Mouse (Mus musculus) embryonic facial prominence, embryonic 12.5 days (tissue): ENCODE data around the gene Washc3. TPM values are rescaled to one million over a fixed set of nuclear protein-coding genes. Genes with fewer than 3 reads are reported as not detected.

Experiments
- ATAC-seq: fragments of 200-750 bp; cut with Nextera tagmentation; 2 replicates; pipeline ENCODE4 v1.8.0; 2017; ENCODE audit not compliant: insufficient number of reproducible peaks, insufficient read depth, low FRiP score, low TSS enrichment
- H3K27ac ChIP-seq: fragments of 300-500 bp; sonication (generic); 2 replicates; pipeline ENCODE4 v1.5.1; 2016; ENCODE audit warnings: mild to moderate bottlenecking
- H3K27me3 ChIP-seq: fragments of 300-500 bp; sonication (generic); 2 replicates; pipeline ENCODE4 v1.6.1; 2016; ENCODE audit warnings: mild to moderate bottlenecking, moderate library complexity
- H3K36me3 ChIP-seq: fragments of 300-500 bp; sonication (generic); 2 replicates; pipeline ENCODE4 v1.6.1; 2016; ENCODE audit warnings: mild to moderate bottlenecking
- H3K4me1 ChIP-seq: fragments of 300-500 bp; sonication (generic); 2 replicates; pipeline ENCODE4 v1.6.1; 2016
- H3K4me2 ChIP-seq: fragments of 300-500 bp; sonication (generic); replicated peaks from 2 replicates; pipeline ENCODE4 v1.6.1; 2016; ENCODE audit warnings: mild to moderate bottlenecking, moderate library complexity
- H3K4me3 ChIP-seq: fragments of 300-500 bp; sonication (generic); 2 replicates; pipeline ENCODE4 v1.5.1; 2016; ENCODE audit warnings: mild to moderate bottlenecking
- H3K9ac ChIP-seq: fragments of 300-500 bp; sonication (generic); 2 replicates; pipeline ENCODE4 v1.6.1; 2016; ENCODE audit warnings: mild to moderate bottlenecking, moderate library complexity
- H3K9me3 ChIP-seq: fragments of 300-500 bp; sonication (generic); 2 replicates; pipeline ENCODE4 v1.6.1; 2016; ENCODE audit warnings: mild to moderate bottlenecking, moderate library complexity
- WGBS: fragments of 180-500 bp; shearing (Covaris S2); methylation state at CpG from one replicate; pipeline ENCODE4 v1.1.7; 2016; 5-methylcytosine and 5-hydroxymethylcytosine counted together
- polyA plus RNA-seq: library from polyadenylated mRNA; unstranded; fragments of >200 nt; fragmentation: Nextera tagmentation; extraction: Ambion mirVana; gene quantifications from 2 replicates; pipeline ENCODE4 v1.2.1, GENCODE M21; 2016

The Washc3 gene
- polyA plus RNA-seq, 1 experiment from 2014 or later: 47.7 TPM

GRCm38 (mm10) chr10:88214800-88215514 is 14.1 kb downstream of the Washc3 start:
- Histone ChIP-seq H3K9me3 (no peaks in the 10 kb centered on the region), H3K36me3 (peaks cover 7% of the 10 kb centered on the region; the same call in 1 of the 2 replicates), H3K4me3 (no peak overlapping the region), H3K27me3 (no peaks in the 10 kb centered on the region), H3K9ac (no peak overlapping the region), H3K27ac (no peak overlapping the region), H3K4me1 (no peaks in the 10 kb centered on the region), H3K4me2 (no peak overlapping the region)
- no peak for ATAC-seq
- WGBS: 93% methylated on average over 20 of the region's 20 CpGs

- no peak for ATAC-seq
- Histone ChIP-seq H3K4me3 (no peak overlapping the region), H3K9ac (no peak overlapping the region), H3K27ac (no peak overlapping the region), H3K4me1 (no peaks in the 10 kb centered on the region), H3K9me3 (no peaks in the 10 kb centered on the region), H3K4me2 (no peak overlapping the region), H3K36me3 (peaks cover 12% of the 10 kb centered on the region; the same call in 1 of the 2 replicates), H3K27me3 (no peaks in the 10 kb centered on the region)
- 98% methylated on average over 3 of the region's 3 CpGs for WGBS
These were observed 17.3 kb downstream of the Washc3 start for GRCm38 (mm10) chr10:88218161-88218560.

GRCm38 (mm10) chr10:88221718-88222117 is 20.8 kb downstream of the Washc3 start:
- 70% methylated on average over 5 of the region's 5 CpGs for WGBS
- Histone ChIP-seq H3K27ac (no peak overlapping the region), H3K4me1 (no peaks in the 10 kb centered on the region)

GRCm38 (mm10) chr10:88225421-88225820 is 24.5 kb downstream of the Washc3 start:
- ATAC-seq: no peak
- Histone ChIP-seq H3K4me1 (no peaks in the 10 kb centered on the region), H3K27me3 (no peaks in the 10 kb centered on the region), H3K4me3 (no peak overlapping the region), H3K36me3 (0 out of 2 replicates have a peak, but pooled peaks cover 9% of the 10 kb centered on the region), H3K9ac (no peak overlapping the region), H3K9me3 (no peaks in the 10 kb centered on the region), H3K4me2 (no peak overlapping the region), H3K27ac (no peak overlapping the region)
- 91% methylated on average over 5 of the region's 5 CpGs for WGBS

More at GRCm38 (mm10) chr10:88221718-88222117, 20.8 kb downstream of the Washc3 start:
- Histone ChIP-seq H3K9ac (no peak overlapping the region), H3K27me3 (no peaks in the 10 kb centered on the region), H3K9me3 (no peaks in the 10 kb centered on the region), H3K4me2 (no peak overlapping the region), H3K36me3 (0 out of 2 replicates have a peak, but pooled peaks cover 5% of the 10 kb centered on the region), H3K4me3 (no peak overlapping the region)
- no peak for ATAC-seq

- H3K4me2 ChIP-seq: no peak overlapping the region
- no peak overlapping the region for H3K4me3 ChIP-seq
- 92% methylated on average over 2 of the region's 2 CpGs for WGBS
- H3K9me3 ChIP-seq: no peaks in the 10 kb centered on the region
- 0 out of 2 replicates have a peak, but pooled peaks cover 5% of the 10 kb centered on the region for H3K36me3 ChIP-seq
- no peak overlapping the region for H3K27ac ChIP-seq
- no peak overlapping the region for H3K9ac ChIP-seq
- H3K27me3 ChIP-seq: no peaks in the 10 kb centered on the region
- ATAC-seq: no peak
- 0 out of 2 replicates have a peak, but pooled peaks cover 5% of the 10 kb centered on the region for H3K4me1 ChIP-seq
These were observed 27.1 kb downstream of the Washc3 start for GRCm38 (mm10) chr10:88227962-88228361.

- H3K36me3 ChIP-seq: 0 out of 2 replicates have a peak, but pooled peaks cover 5% of the 10 kb centered on the region
- 0 out of 2 replicates have a peak, but pooled peaks cover 5% of the 10 kb centered on the region for H3K4me1 ChIP-seq
- H3K27ac ChIP-seq: no peak overlapping the region
- no peaks in the 10 kb centered on the region for H3K27me3 ChIP-seq
- H3K9me3 ChIP-seq: no peaks in the 10 kb centered on the region
- H3K4me3 ChIP-seq: no peak overlapping the region
- H3K4me2 ChIP-seq: no peak overlapping the region
- H3K9ac ChIP-seq: no peak overlapping the region
- WGBS: 86% methylated on average over 8 of the region's 8 CpGs
- ATAC-seq: no peak
These were observed 27.7 kb downstream of the Washc3 start for GRCm38 (mm10) chr10:88228521-88229017.

- Histone ChIP-seq H3K4me2 (no peak overlapping the region), H3K27ac (no peak overlapping the region), H3K9me3 (no peaks in the 10 kb centered on the region), H3K27me3 (no peaks in the 10 kb centered on the region), H3K36me3 (0 out of 2 replicates have a peak, but pooled peaks cover 7% of the 10 kb centered on the region), H3K4me3 (no peak overlapping the region), H3K4me1 (0 out of 2 replicates have a peak, but pooled peaks cover 5% of the 10 kb centered on the region), H3K9ac (no peak overlapping the region)
- WGBS: 62% methylated on average over 8 of the region's 8 CpGs
- no peak for ATAC-seq
These were observed 30.8 kb downstream of the Washc3 start for GRCm38 (mm10) chr10:88231671-88232070.

- Histone ChIP-seq H3K9ac (no peak overlapping the region), H3K9me3 (no peaks in the 10 kb centered on the region), H3K4me1 (0 out of 2 replicates have a peak, but pooled peaks cover 5% of the 10 kb centered on the region), H3K4me2 (no peak overlapping the region), H3K36me3 (0 out of 2 replicates have a peak, but pooled peaks cover 3% of the 10 kb centered on the region), H3K27me3 (no peaks in the 10 kb centered on the region), H3K4me3 (no peak overlapping the region), H3K27ac (no peak overlapping the region)
- WGBS: 80% methylated on average over 2 of the region's 2 CpGs
- ATAC-seq: no peak
These were observed 31.9 kb downstream of the Washc3 start for GRCm38 (mm10) chr10:88232765-88233164.

- Histone ChIP-seq H3K9ac (no peak overlapping the region), H3K4me1 (0 out of 2 replicates have a peak, but pooled peaks cover 3% of the 10 kb centered on the region), H3K27ac (no peak overlapping the region), H3K9me3 (peaks cover 4% of the 10 kb centered on the region; the same call in 1 of the 2 replicates), H3K36me3 (peaks cover 5% of the 10 kb centered on the region; the same call in 1 of the 2 replicates), H3K4me3 (no peak overlapping the region), H3K27me3 (no peaks in the 10 kb centered on the region), H3K4me2 (no peak overlapping the region)
- ATAC-seq: no peak
- 54% methylated on average over 13 of the region's 13 CpGs for WGBS
These were observed 43.8 kb downstream of the Washc3 start for GRCm38 (mm10) chr10:88244681-88245080.

- ATAC-seq: no peak
- Histone ChIP-seq H3K4me3 (no peak overlapping the region), H3K4me1 (no peaks in the 10 kb centered on the region), H3K27me3 (no peaks in the 10 kb centered on the region), H3K9me3 (no peaks in the 10 kb centered on the region), H3K27ac (no peak overlapping the region), H3K9ac (no peak overlapping the region), H3K4me2 (no peak overlapping the region), H3K36me3 (no peaks in the 10 kb centered on the region)
- 63% methylated on average over 3 of the region's 3 CpGs for WGBS
These were observed 49.4 kb downstream of the Washc3 start for GRCm38 (mm10) chr10:88250300-88250699.

- no peak overlapping the region for H3K4me3 ChIP-seq
- no peaks in the 10 kb centered on the region for H3K4me1 ChIP-seq
- no peaks in the 10 kb centered on the region for H3K9me3 ChIP-seq
- WGBS: 68% methylated on average over 9 of the region's 9 CpGs
- no peak overlapping the region for H3K4me2 ChIP-seq
- no peak overlapping the region for H3K9ac ChIP-seq
- H3K36me3 ChIP-seq: no peaks in the 10 kb centered on the region
- no peak overlapping the region for H3K27ac ChIP-seq
- H3K27me3 ChIP-seq: no peaks in the 10 kb centered on the region
- no peak for ATAC-seq
These were observed 51.4 kb downstream of the Washc3 start for GRCm38 (mm10) chr10:88252121-88252862.
